Mouse (Mus musculus) cerebellum, adult 8-10 months (tissue): ENCODE data around the gene Vcan.
A peak's percentile ranks its signal among the peaks of the same experiment; 100 is the strongest.

Source experiments
- DNase-seq: peaks from one replicate; pipeline ENCODE4 v3.0.0; 2022

Vcan gene

GRCm38 (mm10) chr13:89709497-89710201 is 32.7 kb downstream of the Vcan start:
- no peak for DNase-seq

DNA sequence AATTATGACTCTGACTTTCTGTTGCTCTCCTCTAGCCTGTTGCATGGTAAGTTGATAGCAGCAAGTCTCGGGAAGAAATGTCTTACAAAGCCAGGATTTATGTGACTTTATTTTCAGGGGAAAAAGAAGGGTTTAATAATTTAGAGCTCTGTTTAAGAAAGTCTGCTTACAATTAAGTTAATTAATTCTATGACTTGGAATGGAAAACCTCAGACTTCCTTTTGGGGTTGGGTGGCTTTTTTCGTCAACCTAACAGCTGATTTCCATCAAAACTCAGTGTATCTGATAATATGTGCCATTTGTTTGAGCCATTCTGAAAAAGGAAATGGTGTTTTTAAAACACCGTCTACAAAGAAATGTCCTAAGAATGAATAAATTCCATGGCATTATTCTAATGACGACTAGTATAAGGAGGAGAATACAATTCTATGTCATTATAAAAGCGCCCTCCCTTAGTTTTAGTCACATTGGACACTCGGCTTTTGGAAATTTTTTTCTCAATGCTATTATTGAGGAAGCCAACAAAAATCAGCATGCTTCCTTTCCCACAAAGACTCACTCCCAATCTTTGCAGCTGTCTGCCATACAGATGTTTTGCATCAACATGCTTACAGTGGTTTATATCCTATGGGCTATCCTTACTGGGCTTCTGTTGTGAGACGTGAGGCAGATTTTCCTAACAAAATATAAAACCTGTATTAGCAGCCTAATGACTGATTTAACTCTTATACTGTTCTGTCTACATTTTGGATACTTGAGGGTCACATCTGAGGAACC is 34.0 kb downstream of the Vcan start:
- DNase-seq, result no peak

GRCm38 (mm10) chr13:89702395-89702794 is 39.9 kb downstream of the Vcan start:
- no peak for DNase-seq

GRCm38 (mm10) chr13:89699998-89700555 is 42.2 kb downstream of the Vcan start:
- no peak for DNase-seq

DNA sequence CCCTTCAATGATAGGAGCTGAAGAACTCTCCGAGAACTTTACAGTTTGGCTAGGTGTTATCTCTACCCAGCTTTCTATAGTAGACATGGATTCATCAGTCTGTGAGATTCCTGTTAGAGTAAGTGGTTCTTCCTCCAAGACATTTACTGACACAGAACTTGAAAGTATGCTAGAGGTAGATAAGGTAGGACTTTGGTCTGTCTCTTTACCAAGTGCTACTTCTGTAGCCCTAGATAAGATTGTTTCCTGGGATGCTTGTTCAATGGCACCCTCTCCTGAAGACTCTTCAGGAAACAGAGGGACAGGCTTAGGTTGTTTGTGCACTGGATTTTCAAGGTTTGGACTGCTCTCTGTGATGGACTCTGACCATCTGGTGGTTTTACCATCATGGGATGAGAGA is 49.7 kb downstream of the Vcan start:
- DNase-seq, result no peak

- no peak for DNase-seq
These were observed 58.8 kb downstream of the Vcan start for GRCm38 (mm10) chr13:89683490-89683889.

GRCm38 (mm10) chr13:89682254-89682653 is 60.1 kb downstream of the Vcan start:
- DNase-seq, result no peak

DNA sequence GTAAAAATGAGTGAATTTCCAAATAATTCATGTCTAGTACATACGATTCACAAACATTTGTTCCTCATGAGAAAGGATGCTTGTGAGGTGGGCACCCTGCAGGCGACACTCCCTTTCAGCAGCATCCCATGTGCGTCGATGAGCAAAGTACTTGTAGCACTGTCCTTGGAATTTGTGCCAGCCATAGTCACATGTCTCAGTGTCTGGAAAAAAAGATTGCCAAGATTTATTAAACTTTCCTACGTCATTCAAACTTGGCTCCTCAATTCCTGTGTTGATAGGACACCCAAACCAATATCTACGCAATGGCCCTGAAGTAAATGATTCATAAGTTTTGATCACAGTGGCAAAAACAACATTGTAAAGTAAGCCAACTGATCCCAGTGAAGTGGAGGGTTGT is 62.6 kb downstream of the Vcan start:
- DNase-seq, result no peak

DNA sequence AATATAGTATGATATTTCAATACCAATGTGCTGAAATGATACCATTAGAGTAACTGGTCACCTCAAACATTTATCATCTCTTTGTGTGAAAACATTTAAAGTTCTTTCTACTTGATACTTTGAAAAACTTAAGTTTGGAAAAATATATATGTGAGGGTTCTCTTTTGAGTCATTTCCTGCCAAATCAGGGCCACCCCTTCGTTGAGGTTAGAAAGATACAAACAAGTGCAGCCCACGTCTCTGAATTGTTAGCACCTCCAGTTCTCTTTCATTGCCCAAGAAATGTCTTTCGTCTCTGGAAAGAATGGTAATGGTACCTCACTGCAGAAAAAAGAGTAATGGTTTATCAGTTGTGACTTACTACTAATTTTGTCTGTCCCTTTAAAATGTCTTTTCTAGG is 71.8 kb downstream of the Vcan start:
- DNase-seq, result no peak

DNA sequence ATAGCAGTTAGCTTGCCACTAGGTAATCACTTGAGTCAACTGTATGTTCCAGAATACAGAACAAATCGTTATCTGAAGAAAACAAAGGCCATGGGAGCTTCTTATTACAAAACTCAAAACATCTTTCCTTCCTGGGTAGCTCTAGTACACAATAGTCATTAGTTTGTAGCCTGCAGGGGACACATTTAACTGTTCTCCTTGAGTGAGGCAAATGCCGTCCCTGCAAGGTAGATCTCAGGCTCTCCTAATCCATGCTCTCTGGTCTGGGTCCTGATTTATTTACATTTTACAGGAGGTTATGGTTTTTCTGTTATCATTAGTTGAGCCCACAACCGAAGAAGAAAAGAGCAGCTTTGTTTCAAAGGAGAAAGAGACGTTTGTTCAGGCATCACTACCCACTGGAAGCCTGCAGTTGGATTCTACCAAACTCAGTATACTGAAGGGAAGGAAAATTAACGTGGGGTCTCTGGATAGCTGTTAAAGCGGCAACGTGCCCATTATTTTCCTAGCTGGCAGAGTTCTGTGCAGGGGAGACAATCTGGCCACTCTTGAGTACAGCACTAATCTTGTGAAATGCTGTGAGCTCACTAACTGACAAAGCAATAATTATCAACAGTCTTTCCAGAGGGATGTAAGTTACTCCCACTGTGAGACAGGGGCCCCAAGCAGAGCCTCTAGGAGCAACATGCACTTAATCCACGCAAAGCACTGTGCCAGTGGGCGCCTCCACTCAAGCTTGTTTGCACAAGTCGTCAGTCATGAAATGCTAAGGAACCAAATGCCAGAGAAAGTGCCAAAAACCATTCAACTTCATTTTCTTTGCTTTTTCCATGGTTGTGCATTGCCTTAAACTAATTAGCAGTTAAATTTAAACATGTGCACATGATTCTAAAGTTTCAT is 73.1 kb downstream of the Vcan start:
- no peak for DNase-seq

- DNase-seq, result no peak
These were observed 74.2 kb downstream of the Vcan start for GRCm38 (mm10) chr13:89668069-89668468.

DNA sequence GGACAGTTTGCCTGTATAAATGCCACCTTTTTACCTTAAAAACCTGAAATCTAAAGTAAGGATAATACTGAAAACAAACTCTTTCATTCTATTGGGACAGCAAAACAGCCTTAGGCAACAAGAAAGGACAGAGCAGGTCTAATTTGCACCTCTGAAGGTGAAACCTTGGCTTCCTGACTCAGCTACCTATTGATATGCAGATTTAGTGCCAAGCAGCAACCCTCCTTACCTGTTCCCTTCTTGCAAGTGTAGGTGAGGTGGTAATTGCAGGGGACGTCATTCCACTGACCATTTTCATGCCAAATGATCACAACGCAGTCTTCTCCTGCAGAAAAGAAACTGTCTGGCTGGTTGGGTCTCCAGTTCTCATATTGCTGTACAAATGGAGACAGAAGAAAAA is 80.6 kb downstream of the Vcan start:
- DNase-seq, result no peak

GRCm38 (mm10) chr13:89657046-89657445 is 85.3 kb downstream of the Vcan start:
- DNase-seq, result no peak

- no peak for DNase-seq
These were observed 89.0 kb downstream of the Vcan start for GRCm38 (mm10) chr13:89653279-89653678.

- DNase-seq, result no peak
These were observed 89.5 kb downstream of the Vcan start for GRCm38 (mm10) chr13:89652773-89653172.

DNA sequence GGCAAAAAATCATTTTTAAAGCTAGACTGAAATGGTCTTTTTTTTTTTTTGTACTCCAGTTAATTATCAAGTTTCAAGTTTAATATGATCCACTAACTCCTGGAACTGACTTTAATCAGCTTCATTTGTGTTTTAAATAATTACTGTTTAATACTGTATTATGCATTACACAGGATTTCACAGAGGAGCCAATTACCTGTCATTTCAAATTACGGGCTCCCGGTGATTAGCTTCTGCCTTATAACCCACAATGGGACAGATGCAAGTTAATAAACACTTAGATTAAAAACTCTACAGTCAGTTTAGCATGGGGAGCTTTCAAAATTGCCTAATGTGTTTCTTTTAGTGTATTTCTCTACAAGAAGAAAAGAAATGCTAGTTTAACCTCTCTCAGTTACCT is 96.7 kb downstream of the Vcan start:
- DNase-seq, result no peak

DNA sequence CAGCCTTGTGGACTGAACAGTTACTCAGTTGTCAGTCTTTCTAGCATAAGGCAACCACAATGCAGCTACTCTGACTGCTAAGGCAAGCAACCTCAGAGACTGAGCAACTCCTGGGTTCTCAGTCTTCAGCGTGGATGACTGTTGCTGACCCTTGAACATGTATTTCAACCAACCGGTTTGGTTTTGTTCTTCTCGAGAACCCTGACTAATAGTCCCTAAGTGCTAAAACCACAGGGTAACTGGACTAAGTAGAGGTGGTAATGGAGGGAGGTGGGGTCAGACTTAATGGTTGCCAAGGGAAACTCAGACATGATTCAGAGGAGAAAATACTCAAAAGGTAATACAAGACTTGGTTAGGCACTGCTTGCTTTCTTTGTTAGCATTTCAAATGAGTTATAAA is 105.3 kb downstream of the Vcan start:
- no peak for DNase-seq

DNA sequence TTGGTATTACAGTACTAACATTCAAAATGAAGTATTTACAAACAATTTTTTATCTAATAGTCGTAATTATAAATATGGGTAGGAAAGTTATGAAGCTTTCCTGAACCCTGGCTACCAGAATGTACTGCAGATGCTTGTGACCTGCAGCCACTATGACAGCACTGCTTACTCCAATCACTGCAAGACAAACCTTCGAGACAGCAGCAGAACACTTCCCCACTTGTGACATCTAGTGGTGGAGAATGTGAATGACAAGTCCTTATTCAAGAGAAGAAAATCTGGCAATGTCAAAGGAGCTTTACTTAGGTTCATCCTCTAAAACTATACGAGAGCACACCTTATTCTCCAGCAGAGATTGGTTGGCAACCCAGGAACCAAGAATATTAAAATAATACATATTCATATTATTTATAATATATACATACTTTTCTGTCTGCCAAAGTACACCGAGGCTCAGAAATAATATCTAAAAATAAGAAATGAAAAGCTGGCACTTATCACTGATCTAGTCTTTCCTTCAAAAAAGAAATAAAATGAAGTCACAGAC is 108.1 kb downstream of the Vcan start:
- peak; percentile 3 for DNase-seq

DNA sequence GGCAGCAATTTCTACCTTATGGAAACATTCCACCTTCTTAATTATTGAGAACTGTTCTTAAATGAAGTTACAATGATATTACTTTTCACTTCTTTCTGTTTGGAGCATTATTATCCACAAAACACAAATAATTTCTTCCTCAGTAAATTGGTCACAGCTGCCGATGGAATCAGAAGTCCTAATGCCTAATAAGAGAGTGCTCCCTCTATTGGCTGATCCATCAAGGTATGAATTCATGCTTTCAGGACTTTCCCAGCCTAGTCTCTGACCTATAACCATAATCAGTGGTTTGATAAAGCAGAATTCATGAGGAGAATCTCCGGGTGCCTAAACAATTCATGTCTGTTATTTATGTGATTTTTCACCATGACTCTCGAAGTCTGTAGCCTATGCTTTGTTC is 123.2 kb downstream of the Vcan start:
- no peak for DNase-seq

DNA sequence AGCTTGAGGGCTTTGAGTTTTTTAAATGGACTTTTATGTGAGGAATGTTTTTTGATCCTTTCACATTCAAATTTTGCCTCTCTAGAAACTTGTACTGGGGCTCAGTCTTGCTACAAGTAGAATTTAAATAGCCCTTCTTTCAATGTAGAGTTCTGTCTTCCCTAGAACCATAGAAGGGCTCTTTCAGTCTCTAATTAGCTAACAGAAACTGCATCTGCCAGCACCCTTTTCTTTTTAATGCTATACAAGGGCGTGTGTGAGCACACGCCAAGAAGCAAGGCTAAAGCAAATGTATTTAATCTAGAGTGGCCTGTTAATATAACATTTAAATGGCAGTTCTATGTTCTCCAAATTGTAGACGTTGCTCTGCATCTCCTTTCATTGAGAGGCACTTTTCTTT is 134.9 kb downstream of the Vcan start:
- no peak for DNase-seq
